In genomic region chr9:35339492-35340262, GRCm38 (mm10) we compare ENCODE assay signal across 13 mouse cellular contexts.
DNase-seq lines count a peak whose midpoint lies in the region; ATAC-seq and TF ChIP-seq lines count a peak whose summit lies in the region.
"Had no signal": no experiment of that assay in that cellular context is flagged by ENCODE, and none has a peak within 500 bp of the region (broad histone marks: within the 10 kb centered on the region; RNA-seq: fewer than 3 reads in every experiment).

No protein-coding gene starts in this region.

- H3K4me1 ChIP-seq in forebrain, embryonic 10.5 days: peaks cover 77% of the 10 kb centered on the region
- H3K4me1 ChIP-seq in forebrain, postnatal 0 days (ENCODE audit: insufficient read depth): peaks cover 6% of the 10 kb centered on the region; the same call in 1 of the 2 replicates
- H3K4me1 ChIP-seq in heart, embryonic 16.5 days (ENCODE audit: control insufficient read depth, insufficient read depth, low read length): peaks cover 82% of the 10 kb centered on the region
- H3K4me1 ChIP-seq in heart, embryonic 11.5 days (ENCODE audit: control insufficient read depth, insufficient read depth, low read length): peaks cover 54% of the 10 kb centered on the region

- H3K27me3 ChIP-seq in forebrain, embryonic 10.5 days (ENCODE audit: poor library complexity, severe bottlenecking): peaks cover 92% of the 10 kb centered on the region
- H3K27me3 ChIP-seq in forebrain, postnatal 0 days (ENCODE audit: insufficient read depth, low read length): no peaks in the 10 kb centered on the region; the same call in 1 of the 2 replicates
- H3K27me3 ChIP-seq in heart, embryonic 16.5 days (ENCODE audit: control insufficient read depth, insufficient read depth, low read length): no peaks in the 10 kb centered on the region
- no peaks in the 10 kb centered on the region for H3K27me3 ChIP-seq in heart, embryonic 11.5 days (ENCODE audit: control insufficient read depth, insufficient read depth, low read length)

- WGBS in forebrain, embryonic 10.5 days: 81% methylated on average over 10 of the region's 10 CpGs
- WGBS in forebrain, postnatal 0 days: 69% methylated on average over 10 of the region's 10 CpGs
- 59% methylated on average over 10 of the region's 10 CpGs for WGBS in heart, embryonic 16.5 days
- WGBS in heart, embryonic 11.5 days (ENCODE audit: insufficient replicate concordance): 69% methylated on average over 10 of the region's 10 CpGs

- ATAC-seq in forebrain, postnatal 0 days: no peak
- no peak for ATAC-seq in heart, embryonic 16.5 days (replicated peaks; ENCODE audit: extremely low read depth, insufficient read depth, low FRiP score)
- no peak for ATAC-seq in heart, embryonic 11.5 days (replicated peaks; ENCODE audit: insufficient number of reproducible peaks, low FRiP score, low TSS enrichment)
- ATAC-seq: liver, postnatal 0 days had no signal

- no peak for TF ChIP-seq CTCF in forebrain, postnatal 0 days (IDR thresholded peaks at IDR 0.05; ENCODE audit: low read depth)

- H3K4me3 ChIP-seq in forebrain, embryonic 10.5 days: no peak overlapping the region
- no peak overlapping the region for H3K4me3 ChIP-seq in forebrain, postnatal 0 days (ENCODE audit: low read depth, low read length)
- H3K4me3 ChIP-seq in heart, embryonic 16.5 days (ENCODE audit: low read length): no peak overlapping the region
- H3K4me3 ChIP-seq in heart, embryonic 11.5 days (ENCODE audit: low read depth, low read length): no peak overlapping the region
- H3K4me3 ChIP-seq: neural tube, embryonic 12.5 days had no signal

- no peak overlapping the region for H3K4me2 ChIP-seq in forebrain, postnatal 0 days (ENCODE audit: low read depth)
- no peak overlapping the region for H3K4me2 ChIP-seq in heart, embryonic 16.5 days (ENCODE audit: low read depth, low read length)
- H3K4me2 ChIP-seq in heart, embryonic 11.5 days: no peak overlapping the region

- no peak overlapping the region for H3K9ac ChIP-seq in forebrain, postnatal 0 days
- 0 out of 2 replicates have a peak overlapping the region, but pooled peaks have one; percentile 9 for H3K9ac ChIP-seq in heart, embryonic 16.5 days (ENCODE audit: low read length)
- H3K9ac ChIP-seq in heart, embryonic 11.5 days (ENCODE audit: low read depth, low read length): no peak overlapping the region
- H3K9ac ChIP-seq: liver, postnatal 0 days; neural tube, embryonic 12.5 days had no signal

- no peaks in the 10 kb centered on the region for H3K9me3 ChIP-seq in forebrain, embryonic 10.5 days
- no peaks in the 10 kb centered on the region for H3K9me3 ChIP-seq in forebrain, postnatal 0 days (ENCODE audit: low read length)
- no peaks in the 10 kb centered on the region for H3K9me3 ChIP-seq in heart, embryonic 16.5 days (replicated peaks; ENCODE audit: control insufficient read depth, low read length)
- no peaks in the 10 kb centered on the region for H3K9me3 ChIP-seq in heart, embryonic 11.5 days (replicated peaks; ENCODE audit: control insufficient read depth, low read length)
- H3K9me3 ChIP-seq: neural tube, embryonic 12.5 days had no signal

- H3K27ac ChIP-seq in forebrain, embryonic 10.5 days: peak overlapping the region; percentile 31; the same call in 1 of the 2 replicates
- no peak overlapping the region for H3K27ac ChIP-seq in forebrain, postnatal 0 days (ENCODE audit: low read depth, low read length)
- peak overlapping the region; percentile 32 for H3K27ac ChIP-seq in heart, embryonic 16.5 days (ENCODE audit: low read length)
- H3K27ac ChIP-seq in heart, embryonic 11.5 days (ENCODE audit: low read depth, low read length): no peak overlapping the region; the same call in 1 of the 2 replicates
- H3K27ac ChIP-seq: neural tube, embryonic 12.5 days had no signal

- H3K36me3 ChIP-seq in forebrain, embryonic 10.5 days (replicated peaks): no peaks in the 10 kb centered on the region
- no peaks in the 10 kb centered on the region for H3K36me3 ChIP-seq in forebrain, postnatal 0 days (ENCODE audit: insufficient read depth)
- no peaks in the 10 kb centered on the region for H3K36me3 ChIP-seq in heart, embryonic 16.5 days (ENCODE audit: control insufficient read depth, insufficient read depth)
- H3K36me3 ChIP-seq in heart, embryonic 11.5 days (ENCODE audit: control insufficient read depth, insufficient read depth, low read length): no peaks in the 10 kb centered on the region
- H3K36me3 ChIP-seq: neural tube, embryonic 12.5 days had no signal

- no peak for DNase-seq in forebrain, embryonic 10.5 days (ENCODE audit: extremely low spot score, low spot score)
- no peak for DNase-seq in forebrain, postnatal 0 days
- peak; percentile 37 for DNase-seq in urinary bladder, postnatal 14 days (ENCODE audit: low spot score)
- DNase-seq in urinary bladder, postnatal 10 days (ENCODE audit: low spot score): no peak
- no peak for DNase-seq in thymus, adult 18-20 months
- DNase-seq in testis, postnatal 14 days (ENCODE audit: low spot score): no peak
- DNase-seq: adrenal gland, postnatal 10 days; kidney, adult 9 months; liver, postnatal 0 days; midbrain, embryonic 14.5 days had no signal

Comparison
In these comparisons a context has a peak if more than half of its experiments do, and no peak if none do; other contexts are left out.
1. H3K27ac ChIP-seq: peak in forebrain, embryonic 10.5 days (single experiment) and heart, embryonic 16.5 days (single experiment); none in forebrain, postnatal 0 days (single experiment) and heart, embryonic 11.5 days (single experiment).